Mouse (Mus musculus): ENCODE results near the gene Eya3.

Eya3 gene

DNA sequence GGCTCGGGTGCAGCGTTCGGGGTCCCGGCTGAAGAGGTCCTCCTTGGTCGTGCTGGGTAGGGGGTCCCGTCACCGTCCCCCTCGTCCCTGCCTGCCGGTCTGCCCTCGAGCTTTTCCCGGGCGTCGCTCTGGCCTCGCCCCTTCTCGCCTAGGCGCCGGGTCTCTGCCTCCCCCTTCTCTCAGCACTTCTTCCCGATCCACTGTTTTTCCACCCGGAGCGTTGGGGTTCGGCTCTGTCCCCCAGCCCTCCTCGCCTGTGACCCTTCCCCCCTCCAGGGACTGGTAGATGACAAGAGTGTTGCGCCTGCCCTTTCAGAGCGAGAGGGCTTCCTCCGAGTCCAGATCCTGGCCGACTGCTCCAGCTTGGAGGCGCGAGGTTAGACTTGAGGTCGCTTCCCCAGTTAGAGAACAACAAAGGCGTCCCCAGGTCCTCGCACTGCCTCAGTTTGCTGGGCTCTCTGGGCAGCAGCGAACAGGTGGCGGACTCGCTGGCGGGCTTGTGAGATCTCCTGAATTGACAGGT is 465 bp downstream of the Eya3 start:
- in situ Hi-C loops (cut with MboI; ENCODE audit: low sequenced_read_pairs), result no loop called here

DNA sequence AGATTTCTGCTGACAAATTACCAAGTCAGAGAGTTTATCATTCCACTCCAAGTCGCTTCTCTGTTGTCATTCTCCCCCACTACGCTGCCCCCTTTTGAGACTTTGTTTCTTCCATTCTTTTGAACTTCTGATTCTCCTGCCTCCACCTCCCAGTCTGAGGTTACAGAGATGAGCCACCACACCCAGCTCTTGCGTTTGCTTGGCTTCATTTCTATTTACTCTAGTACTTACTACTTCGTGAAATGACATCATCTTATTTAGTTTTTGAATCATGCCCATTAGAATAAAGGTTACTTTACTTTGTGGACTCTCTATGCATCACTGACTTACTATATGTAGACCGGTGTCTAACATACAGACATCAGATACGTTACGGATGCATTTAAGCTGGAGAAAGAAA is 8.7 kb downstream of the Eya3 start:
- in situ Hi-C loops (cut with MboI; ENCODE audit: low sequenced_read_pairs), result no loop called here

DNA sequence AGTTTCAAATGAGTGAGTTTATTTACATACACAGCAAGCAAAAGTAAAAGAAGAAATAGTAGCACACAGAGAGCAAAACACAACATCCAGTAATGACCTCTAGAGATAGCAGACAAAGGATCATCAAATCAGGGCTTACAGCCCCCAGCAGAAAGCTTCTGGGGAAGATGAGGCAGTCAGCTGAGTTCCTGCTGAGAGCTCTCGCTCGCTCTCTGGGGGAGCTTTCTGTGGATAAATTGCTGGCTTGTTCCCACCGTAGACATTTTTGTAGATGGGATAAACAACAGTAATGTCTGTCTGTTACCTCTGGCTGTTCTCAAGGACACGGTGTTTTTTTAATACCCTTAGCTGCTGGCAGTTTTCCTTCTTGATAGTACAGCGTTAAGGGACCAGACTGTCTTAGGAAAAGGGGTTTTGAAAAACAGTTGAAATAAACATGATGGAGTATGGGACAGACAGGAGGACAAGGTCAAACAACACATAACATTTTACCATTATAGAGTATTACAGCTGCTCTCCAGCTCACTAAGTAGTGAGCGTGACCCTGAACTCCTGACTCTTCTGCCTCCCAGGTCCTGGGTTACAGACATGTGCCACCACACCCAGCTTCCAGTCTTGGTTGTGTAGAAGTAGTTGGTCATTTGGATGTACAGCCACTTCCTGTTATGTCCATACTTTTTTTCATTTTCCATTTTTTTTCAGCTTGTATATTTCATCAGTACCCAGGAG is 10.6 kb downstream of the Eya3 start:
- in situ Hi-C loops (cut with MboI; ENCODE audit: low sequenced_read_pairs), result no loop called here

DNA sequence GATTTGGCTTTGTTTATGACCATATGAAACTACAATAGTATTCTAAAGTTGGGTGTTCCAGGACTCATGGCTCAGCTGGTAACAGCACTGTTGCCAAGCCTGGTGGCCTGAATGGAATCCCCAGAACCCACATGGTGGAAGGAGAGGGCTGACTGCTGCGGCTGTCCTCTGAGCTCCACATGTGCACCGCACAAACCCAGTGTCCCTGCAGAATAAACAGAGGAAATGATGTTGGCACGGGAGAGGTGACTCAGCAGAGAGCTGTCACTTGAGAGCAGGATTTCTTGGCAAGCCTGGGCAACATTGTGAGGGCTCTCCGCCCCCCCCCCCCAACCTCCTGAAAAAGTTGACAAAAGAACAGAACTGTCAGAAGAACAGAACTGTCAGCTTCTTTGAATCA is 14.1 kb downstream of the Eya3 start:
- in situ Hi-C loops (cut with MboI; ENCODE audit: low sequenced_read_pairs), result no loop called here

DNA sequence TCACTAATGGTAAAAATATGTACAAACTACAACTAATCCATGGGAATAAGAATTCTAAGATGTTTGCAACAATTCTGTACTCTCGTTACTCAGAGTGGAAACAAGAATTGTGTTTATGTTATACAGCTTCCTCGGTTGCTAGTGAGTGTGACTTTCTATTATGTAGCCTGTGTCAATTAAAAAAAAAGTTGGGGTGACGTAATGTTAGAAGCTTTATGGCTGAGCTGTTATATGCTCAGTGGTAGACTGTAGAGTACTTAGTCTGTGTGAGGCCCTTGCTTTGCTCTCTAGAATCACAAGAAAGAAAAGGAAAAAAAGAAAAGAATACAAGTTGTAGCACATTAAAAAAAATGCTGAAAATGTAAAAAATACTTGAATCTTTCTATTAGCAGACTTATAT is 15.0 kb downstream of the Eya3 start:
- in situ Hi-C loops (cut with MboI; ENCODE audit: low sequenced_read_pairs), result no loop called here

DNA sequence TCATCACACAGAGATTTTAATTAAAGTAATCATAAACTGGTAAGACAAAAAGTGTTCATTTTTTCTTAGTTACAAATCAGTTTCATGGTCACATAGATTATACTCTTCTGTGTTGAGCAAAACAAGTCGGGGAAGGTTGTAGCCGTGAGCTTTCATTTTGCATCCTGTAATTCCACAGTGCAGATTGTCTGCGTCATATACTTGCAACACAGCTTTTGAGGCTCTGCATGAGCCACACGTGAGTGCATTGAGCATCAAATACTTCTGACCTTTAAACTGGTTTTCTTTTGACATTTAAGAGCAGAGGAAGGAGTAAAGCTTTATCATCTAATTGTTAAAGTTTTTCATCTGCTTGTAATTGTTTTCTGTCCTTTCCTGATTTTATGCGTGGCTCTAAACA is 16.5 kb downstream of the Eya3 start:
- in situ Hi-C loops (cut with MboI; ENCODE audit: low sequenced_read_pairs), result no loop called here

DNA sequence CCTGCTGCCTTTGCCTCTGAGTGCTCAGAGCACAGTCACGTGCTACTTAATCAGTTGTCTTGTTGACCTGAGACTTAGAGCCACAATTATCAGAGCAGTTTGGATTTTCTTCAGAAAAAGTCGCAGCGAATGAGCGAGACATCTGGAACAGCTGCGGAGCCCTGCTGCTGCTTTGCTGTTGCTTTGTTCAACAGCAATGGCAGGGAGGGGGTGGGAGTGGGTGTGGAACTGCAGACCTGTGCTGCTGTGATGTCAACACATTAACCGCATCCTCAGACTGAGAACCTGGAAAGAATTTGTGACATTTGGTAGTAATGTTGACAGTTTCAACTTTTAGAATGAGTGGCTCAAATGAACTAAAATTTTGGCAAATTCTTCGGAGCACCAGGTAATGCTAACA is 20.3 kb downstream of the Eya3 start:
- in situ Hi-C loops (cut with MboI; ENCODE audit: low sequenced_read_pairs), result no loop called here

DNA sequence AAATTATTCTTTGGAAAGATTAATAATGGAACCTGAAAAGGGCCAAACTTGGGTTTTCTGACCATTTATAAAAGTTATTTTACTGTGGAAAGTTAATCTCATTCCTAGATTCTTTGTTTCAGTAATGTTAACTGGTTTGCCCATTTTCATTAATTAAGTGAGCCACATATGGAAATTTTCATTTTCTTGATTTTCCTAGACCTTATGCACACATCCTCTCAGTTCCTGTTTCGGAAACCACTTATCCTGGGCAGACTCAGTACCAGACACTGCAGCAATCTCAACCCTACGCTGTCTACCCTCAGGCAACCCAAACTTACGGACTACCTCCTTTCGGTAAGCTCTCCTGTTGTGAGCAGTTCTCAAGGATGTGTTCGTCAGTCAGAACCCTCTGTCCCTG is 33.9 kb downstream of the Eya3 start:
- in situ Hi-C loops (cut with MboI; ENCODE audit: low sequenced_read_pairs), result no loop called here

DNA sequence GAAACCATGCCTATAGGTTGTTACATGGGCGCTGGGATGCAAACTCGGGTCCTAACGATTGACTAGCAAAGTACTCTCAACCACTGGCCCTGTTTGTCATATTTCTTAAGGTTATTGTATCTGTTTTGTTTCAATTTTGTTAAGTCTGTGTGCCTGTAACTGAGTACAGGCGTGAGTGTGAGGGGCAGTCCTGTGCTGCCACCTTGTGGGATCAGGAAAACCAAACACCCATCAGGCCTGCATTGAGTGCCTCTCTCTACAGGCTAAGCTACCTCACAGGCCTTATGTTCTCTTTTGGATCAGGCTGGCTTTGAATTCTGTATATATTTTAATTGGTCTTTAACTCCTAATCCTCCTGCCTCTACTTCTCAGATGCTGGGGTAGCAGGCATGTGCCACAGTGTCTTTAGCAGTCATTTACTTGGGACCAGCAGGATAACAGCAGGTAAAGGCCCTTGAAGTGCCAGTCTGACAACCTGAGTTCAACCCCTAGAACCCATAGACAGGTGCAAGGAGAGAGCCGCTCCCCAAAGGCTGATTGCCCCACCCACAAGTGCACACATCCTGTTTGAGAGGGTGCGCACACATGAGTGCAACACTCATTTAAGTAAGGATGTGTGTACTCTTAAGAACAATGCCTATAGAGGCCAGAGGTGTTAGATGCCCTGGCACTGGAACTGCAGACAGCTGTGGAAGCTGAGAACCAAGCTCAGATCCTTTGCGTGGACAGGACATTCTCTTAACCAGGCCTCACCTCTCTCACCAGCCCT is 38.2 kb downstream of the Eya3 start:
- in situ Hi-C loops (cut with MboI; ENCODE audit: low sequenced_read_pairs), result no loop called here

DNA sequence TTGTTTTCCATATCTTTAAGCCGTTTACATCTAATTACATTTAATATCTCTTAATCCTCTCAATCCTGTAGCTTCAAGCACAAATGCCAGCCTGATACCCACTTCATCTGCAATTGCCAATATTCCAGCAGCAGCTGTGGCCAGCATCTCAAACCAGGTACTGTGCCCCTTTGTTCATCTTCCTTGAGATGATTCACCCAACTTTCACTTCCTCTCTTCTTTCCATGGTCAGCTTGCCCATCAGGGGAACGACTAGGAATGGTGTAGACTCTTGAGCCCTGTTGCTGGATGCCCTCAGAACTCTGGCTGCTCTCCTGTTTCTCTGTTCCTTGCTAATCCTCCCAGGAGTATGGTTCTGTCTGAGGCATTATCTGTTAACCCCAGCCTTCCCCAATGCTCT is 50.8 kb downstream of the Eya3 start:
- in situ Hi-C loops (cut with MboI; ENCODE audit: low sequenced_read_pairs), result no loop called here

DNA sequence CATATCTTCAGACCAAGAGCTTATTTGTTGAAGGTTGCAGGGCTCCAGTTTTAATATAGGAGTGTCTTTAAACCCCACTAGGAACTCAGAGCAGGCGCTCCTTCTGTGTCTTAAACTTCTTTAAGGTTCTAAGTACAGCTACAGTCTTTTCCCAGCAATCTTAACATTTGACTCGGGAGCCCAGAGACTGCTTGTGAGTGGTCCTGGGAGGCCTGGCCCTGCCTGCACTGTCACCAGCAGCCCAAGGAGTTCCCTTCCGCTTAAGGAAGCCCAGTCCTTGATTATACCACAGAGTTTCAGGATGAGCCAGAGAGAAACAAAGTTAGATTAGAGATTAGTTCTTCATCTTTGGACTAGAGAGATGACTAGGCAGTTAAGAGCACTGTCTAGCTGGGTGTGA is 54.6 kb downstream of the Eya3 start:
- in situ Hi-C loops (cut with MboI; ENCODE audit: low sequenced_read_pairs), result no loop called here

DNA sequence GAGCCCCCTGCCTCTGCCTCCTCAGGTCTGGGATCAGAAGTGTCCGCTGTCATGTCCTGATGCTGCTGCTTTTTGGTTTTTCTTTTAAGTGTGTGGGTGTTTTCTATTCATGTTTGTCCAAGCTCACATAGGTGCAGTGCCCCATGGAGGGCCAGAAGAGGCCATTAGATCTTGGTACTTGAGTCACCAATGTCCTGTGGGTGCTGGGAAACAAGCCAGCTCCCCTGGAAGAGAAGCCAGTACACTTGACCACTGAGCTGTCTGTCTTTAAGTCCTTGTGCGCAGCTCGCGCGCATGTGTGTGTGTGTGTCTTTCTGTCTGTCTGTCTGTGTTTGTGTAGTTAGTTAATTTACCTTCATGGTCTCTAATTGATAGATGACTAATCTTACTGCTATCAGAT is 63.3 kb downstream of the Eya3 start:
- in situ Hi-C loops (cut with MboI; ENCODE audit: low sequenced_read_pairs), result no loop called here

DNA sequence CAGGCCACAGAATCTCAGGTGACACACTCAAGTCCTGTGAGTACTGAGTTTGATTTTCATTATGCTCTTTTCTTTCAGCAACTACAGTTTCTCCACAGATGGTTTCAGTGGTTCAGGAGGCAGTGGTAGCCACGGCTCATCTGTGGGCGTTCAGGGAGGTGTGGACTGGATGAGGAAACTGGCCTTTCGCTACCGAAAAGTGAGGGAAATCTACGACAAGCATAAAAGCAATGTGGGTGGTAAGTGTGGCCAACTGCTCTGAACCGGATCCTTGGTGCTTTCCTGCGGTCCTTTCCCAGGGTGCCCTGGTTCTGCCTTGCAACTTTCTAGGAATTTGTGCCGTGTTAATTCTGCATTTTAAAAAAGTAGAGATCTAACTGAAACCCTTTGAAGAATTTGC is 68.1 kb downstream of the Eya3 start:
- in situ Hi-C loops (cut with MboI; ENCODE audit: low sequenced_read_pairs), result no loop called here

DNA sequence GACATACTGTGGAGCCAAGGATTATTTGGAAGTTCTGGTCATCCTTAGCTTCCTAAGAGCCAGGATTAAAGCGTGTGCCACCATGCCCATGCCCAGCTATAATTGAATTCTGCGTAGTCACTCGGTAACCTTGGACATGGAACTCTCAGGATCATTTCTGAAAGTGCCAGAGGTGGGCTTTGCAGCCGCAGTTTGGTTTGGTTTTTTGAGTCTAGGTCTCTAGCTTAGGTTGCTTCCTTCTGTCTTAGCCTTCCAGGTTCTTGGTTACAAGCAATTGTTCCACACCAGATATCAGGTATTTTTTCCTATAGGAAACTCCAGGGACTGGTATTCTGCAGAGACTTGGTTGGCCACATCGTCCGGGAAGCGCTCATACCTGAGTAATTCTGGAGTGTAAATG is 74.4 kb downstream of the Eya3 start:
- in situ Hi-C loops (cut with MboI; ENCODE audit: low sequenced_read_pairs), result no loop called here

DNA sequence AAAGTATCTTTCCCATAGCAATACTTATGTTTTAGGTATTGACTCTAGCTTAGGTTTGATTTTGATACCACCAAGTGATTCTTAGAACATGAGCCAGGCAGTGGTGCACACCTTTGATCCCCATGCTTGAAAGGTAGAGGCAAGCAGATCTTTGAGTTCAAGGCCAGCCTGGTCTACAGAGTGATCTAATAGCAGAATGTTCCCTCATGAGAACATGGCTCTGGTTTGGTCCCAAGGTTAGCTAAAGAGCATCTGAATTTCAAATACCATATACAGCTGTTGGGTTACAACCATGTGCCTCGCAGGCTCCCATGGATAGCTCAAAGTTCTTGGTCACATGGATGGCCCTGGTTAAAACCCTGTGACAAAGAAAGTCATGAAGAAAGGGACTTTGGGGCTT is 79.5 kb downstream of the Eya3 start:
- in situ Hi-C loops (cut with MboI; ENCODE audit: low sequenced_read_pairs), result no loop called here

DNA sequence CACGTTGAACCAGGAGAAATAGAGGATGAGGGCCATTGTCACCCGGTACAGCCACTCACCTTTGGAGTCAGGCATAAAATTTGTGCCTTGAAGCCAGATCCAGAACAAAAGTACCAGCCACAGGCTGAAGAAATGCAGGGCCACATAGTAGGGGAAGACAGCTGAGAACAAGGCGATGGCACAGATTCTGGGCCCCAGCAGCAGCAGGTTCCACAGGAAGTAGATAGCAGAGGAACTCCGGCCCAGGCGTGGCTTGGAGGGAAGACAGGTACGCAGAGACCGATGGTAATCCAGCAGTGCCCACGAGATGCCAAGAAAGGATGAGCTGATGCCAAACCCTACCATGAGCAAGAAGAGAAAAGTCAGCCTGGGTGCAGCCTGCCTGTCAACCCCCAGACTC is 89.4 kb downstream of the Eya3 start:
- in situ Hi-C loops (cut with MboI; ENCODE audit: low sequenced_read_pairs), result no loop called here

DNA sequence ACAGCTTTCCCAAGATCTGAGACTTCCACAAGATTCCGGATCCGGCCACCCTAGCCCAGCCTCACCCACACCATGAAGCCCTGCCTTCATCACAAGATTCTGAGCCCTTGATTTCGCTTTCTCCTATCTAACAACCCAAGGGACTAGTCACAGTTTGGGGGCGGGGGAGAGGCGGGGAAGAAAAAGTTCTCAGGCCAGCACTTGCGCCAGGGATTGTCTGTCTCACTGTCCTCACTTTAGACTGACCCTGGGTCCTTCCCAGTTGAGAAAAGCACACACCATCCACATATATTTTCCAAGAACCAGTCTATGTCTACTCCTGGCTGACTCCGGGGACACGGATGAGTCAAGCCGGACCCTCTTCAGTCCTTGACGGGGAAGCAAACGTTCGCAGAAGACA is 92.8 kb downstream of the Eya3 start:
- in situ Hi-C loops (cut with MboI; ENCODE audit: low sequenced_read_pairs), result no loop called here

DNA sequence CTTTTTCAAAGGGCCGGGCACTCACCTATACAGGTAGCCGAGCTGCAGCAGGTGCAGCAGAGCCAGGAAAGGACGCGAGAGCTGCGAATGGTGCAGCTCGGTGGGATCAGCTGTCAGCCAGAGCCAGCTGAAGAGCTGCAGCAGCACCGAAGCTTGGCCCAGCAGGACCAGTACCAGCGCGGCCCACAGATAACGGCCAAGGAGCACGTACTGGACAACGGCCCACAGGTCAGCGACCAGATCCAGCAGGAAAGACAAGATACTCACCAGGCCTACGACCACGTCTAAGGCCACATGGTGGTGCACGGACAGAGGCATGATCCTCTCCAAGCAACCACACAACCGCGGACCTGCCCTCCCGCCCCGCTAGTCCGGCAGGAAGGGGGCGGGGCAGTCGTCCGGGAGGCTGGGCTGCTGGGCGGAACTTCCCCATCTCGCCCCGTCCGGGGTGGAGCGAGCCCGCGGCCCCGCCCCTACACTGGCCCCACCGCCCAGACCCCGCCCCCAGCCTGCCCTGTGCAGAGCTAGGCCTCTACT is 93.4 kb downstream of the Eya3 start, which contains the start of gene Xkr8:
Gene Xkr8, minus strand, starts transcription at position 399 of the 537 bp plus-strand sequence.
- in situ Hi-C loops (cut with MboI; ENCODE audit: low sequenced_read_pairs), result no loop called here

DNA sequence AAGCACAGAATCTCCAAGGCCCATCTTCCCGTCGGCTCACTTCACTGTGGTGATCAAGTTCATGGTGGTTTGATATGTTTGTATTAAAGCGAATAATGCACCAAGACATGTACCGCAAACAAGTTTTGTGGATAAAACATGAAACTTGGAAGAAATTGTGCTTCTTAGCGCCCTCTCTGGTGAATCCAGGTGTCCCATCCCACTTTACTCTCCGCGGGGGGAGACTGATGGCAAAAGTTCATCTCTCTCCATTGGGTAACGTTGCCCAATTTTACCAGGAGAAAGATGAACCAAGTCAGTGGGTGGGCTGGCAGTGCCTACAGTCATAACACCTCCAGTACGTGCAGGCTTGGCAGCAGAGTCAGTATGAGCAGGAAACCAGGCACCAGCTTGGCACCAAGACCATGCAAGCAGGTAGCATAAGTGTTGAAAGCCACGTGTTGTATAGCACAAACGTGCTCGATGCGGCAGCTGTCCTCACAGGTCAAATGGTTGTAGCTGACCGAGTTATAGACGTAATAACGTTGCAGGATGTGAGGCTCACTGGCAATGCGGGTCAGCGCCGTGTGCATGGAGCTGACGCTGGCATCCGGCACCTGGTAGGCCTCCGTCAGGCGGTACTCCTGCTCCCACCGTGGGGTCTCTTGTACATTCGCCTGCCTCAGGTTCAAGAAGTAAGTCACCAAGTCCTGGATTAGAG is 94.4 kb downstream of the Eya3 start:
- in situ Hi-C loops (cut with MboI; ENCODE audit: low sequenced_read_pairs), result no loop called here

DNA sequence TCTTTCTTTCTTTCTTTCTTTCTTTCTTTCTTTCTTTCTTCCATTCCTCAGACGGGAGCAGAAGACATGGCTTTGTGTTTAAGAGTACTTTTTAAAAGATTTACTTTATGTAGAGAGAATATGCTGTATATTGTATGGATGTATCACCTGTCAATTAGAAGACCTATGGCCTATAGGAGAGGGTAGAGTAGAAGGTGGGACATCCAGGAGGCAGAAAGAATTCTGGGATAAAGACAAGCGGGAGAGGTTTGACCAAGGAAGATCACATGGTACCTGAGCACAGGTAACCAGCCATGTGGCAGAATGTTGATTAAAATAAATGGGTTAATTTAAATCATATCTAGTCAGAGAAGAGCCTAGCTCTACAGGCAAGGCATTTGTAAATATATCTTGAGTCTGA is 96.0 kb downstream of the Eya3 start:
- in situ Hi-C loops (cut with MboI; ENCODE audit: low sequenced_read_pairs), result no loop called here

DNA sequence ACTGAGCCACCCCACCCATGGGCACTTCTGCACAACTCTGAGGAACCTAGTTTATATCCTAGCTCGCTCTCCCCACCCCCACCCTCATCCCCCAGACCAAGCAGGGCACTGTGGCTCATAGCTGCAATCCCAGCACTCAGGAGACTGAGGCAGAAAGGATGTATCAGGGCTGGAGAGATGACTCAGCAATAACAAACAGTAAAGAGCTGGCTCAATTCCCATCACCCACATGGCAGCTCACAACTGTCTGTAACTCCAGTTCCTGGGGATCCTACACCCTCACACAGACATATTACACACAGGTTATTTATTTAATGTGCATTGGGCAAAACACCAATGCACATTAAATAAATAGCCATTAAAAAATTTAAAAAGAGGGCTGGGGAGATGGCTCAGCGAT is 96.6 kb downstream of the Eya3 start:
- in situ Hi-C loops (cut with MboI; ENCODE audit: low sequenced_read_pairs), result no loop called here

All from CH12F3 (cell line).